Comparison of ENCODE assay signal across 8 mouse cellular contexts in the genomic region with DNA sequence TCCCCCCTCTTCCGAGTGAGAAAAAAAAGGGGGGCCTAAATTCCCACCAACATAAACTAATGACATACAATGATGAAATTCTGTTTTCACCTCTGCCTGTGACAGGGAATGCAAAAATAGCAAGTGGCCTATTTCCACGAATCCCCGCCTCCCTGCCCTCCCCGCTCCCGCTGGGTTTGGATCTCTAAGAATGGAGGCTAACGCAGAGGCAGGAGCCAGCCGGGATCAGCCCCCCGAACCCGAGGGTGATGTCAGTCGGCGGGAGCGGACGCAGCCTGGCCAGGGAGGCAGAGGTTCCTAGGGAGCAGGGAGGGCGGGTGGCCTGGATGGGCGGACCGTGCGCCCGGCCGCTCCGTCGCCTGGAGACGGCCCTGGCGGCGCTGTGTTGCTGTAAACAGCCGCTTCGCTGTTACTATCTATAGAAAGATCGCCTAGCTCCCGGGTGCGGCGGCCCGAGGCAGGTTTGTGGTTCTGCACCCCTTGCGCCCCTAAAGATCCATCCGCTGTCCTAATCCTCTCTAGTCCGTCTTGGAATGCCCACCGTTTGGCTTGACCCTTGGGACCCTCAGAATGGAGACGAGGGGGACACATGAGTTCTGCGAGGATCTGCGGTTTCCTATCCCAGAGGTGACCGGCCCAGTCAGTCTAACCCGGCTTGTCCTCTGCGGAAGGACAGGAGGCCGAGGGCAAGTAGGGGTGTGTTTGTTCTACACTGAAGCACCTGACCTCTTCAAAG. TPM values are rescaled to one million over a fixed set of nuclear protein-coding genes. Genes with fewer than 3 reads are reported as not detected.
DNase-seq lines count a peak whose midpoint lies in the region; ATAC-seq and TF ChIP-seq lines count a peak whose summit lies in the region.

No protein-coding gene starts in this region.

- TF ChIP-seq CTCF in G1E (IDR thresholded peaks at IDR 0.05; ENCODE audit: low read depth, low read length), result no peak

- H3K4me1 ChIP-seq in G1E (ENCODE audit: insufficient read depth, low read depth, low read length), result peaks cover 61% of the 10 kb centered on the region
- peaks cover 52% of the 10 kb centered on the region for H3K4me1 ChIP-seq in forebrain, embryonic 15.5 days
- H3K4me1 ChIP-seq in hindbrain, embryonic 11.5 days (replicated peaks; ENCODE audit: control insufficient read depth, insufficient read depth, low read length), result peaks cover 8% of the 10 kb centered on the region

- peaks cover 3% of the 10 kb centered on the region for H3K36me3 ChIP-seq in G1E (replicated peaks)
- no peaks in the 10 kb centered on the region for H3K36me3 ChIP-seq in forebrain, embryonic 15.5 days
- no peaks in the 10 kb centered on the region for H3K36me3 ChIP-seq in hindbrain, embryonic 11.5 days (ENCODE audit: control insufficient read depth, insufficient read depth, low read length)

- peak overlapping the region; percentile 100 for H3K4me2 ChIP-seq in forebrain, embryonic 15.5 days (replicated peaks)
- H3K4me2 ChIP-seq in hindbrain, embryonic 11.5 days (replicated peaks; ENCODE audit: low read depth, low read length), result peak overlapping the region; percentile 99

- DNase-seq in G1E (ENCODE audit: low spot score), result peak; percentile 66
- DNase-seq in c-Kit-positive CD71-positive TER-119-positive erythroid progenitor cells, embryonic 14.5 days (ENCODE audit: low spot score), result peak; percentile 44
- peak; percentile 78 for DNase-seq in hindbrain, embryonic 11.5 days (ENCODE audit: low spot score)
- DNase-seq in layer of hippocampus, postnatal 14 days (ENCODE audit: low spot score in 2 of 2), result peak; percentile 51 to 65
- DNase-seq in lung, postnatal 36 days, result peak; percentile 92
- DNase-seq in ovary, postnatal 36 days (ENCODE audit: low spot score), result peak; percentile 83
- peak; percentile 75 for DNase-seq in urinary bladder, adult 2 months (ENCODE audit: low spot score)

- under 1% methylated on average over 42 of the region's 42 CpGs for WGBS in forebrain, embryonic 15.5 days
- 2% methylated on average over 42 of the region's 42 CpGs for WGBS in hindbrain, embryonic 11.5 days

- no peaks in the 10 kb centered on the region for H3K9me3 ChIP-seq in G1E (replicated peaks)
- H3K9me3 ChIP-seq in forebrain, embryonic 15.5 days, result no peaks in the 10 kb centered on the region
- no peaks in the 10 kb centered on the region for H3K9me3 ChIP-seq in hindbrain, embryonic 11.5 days (ENCODE audit: control insufficient read depth, low read length)

- ATAC-seq in G1E (ENCODE audit: extremely low read depth, insufficient number of reproducible peaks, low FRiP score, poor library complexity, severe bottlenecking), result no peak
- ATAC-seq in forebrain, embryonic 15.5 days (replicated peaks), result peak; percentile 47; the same call in 1 of the 2 replicates
- peak; percentile 44 for ATAC-seq in hindbrain, embryonic 11.5 days (ENCODE audit: low FRiP score)

- H3K9ac ChIP-seq in forebrain, embryonic 15.5 days (replicated peaks), result peak overlapping the region; percentile 57
- peak overlapping the region; percentile 57 for H3K9ac ChIP-seq in hindbrain, embryonic 11.5 days (ENCODE audit: low read depth, low read length)

- H3K4me3 ChIP-seq in G1E (ENCODE audit: low read depth, low read length), result peak overlapping the region; percentile 73
- peak overlapping the region; percentile 59 for H3K4me3 ChIP-seq in forebrain, embryonic 15.5 days
- H3K4me3 ChIP-seq in hindbrain, embryonic 11.5 days (ENCODE audit: low read depth, low read length), result peak overlapping the region; percentile 52

- H3K27ac ChIP-seq in forebrain, embryonic 15.5 days (replicated peaks), result peak overlapping the region; percentile 41; the same call in 1 of the 2 replicates
- peak overlapping the region; percentile 24; the same call in 1 of the 2 replicates for H3K27ac ChIP-seq in hindbrain, embryonic 11.5 days (ENCODE audit: low read depth, low read length)

- H3K27me3 ChIP-seq in G1E (ENCODE audit: insufficient read depth, low read length), result peaks cover 84% of the 10 kb centered on the region
- peaks cover 15% of the 10 kb centered on the region for H3K27me3 ChIP-seq in forebrain, embryonic 15.5 days
- H3K27me3 ChIP-seq in hindbrain, embryonic 11.5 days (ENCODE audit: control insufficient read depth, insufficient read depth, low read length), result peaks cover 26% of the 10 kb centered on the region

RNA-seq across cellular contexts. Expression of gene Fos, which starts 1.6 kb away (rescaled TPM):
- 8.7 and 10.2 TPM in 2 replicates for total RNA-seq in G1E (2014; fragmentation: Nextera tagmentation)
- total RNA-seq in G1E (2017), result 18.3 and 18.5 TPM in 2 replicates
- polyA plus RNA-seq in G1E (2012), result 3.7 and 4.0 TPM in 2 replicates
- 1.6 and 2.2 TPM in 2 replicates for polyA plus RNA-seq in forebrain, embryonic 15.5 days (2015; fragmentation: Nextera tagmentation; extraction: Ambion mirVana)
- 1.4 and 1.6 TPM in 2 replicates for polyA plus RNA-seq in hindbrain, embryonic 11.5 days (2014; fragmentation: Nextera tagmentation; extraction: Ambion mirVana)
- 10 to 100 TPM; 12.9 to 16.5 TPM for total RNA-seq in layer of hippocampus, postnatal 14 days (2021)
- polyA plus RNA-seq in urinary bladder, adult 2 months (2012; rRNA removed), result 28.5 and 37.0 TPM in 2 replicates
